Mouse (Mus musculus): ENCODE results near the gene Veph1. TPM values are rescaled to one million over a fixed set of nuclear protein-coding genes. Genes with fewer than 3 reads are reported as not detected.

Veph1 gene
- total and polyA plus RNA-seq, 3 experiments, result not detected

GRCm38 (mm10) chr3:66083856-66084255 lies 212.8 kb downstream of the Veph1 start:
- H3K4me1 ChIP-seq (ENCODE audit: control insufficient read depth in 1 of 2, insufficient read depth in 2 of 2), result peaks cover 4 to 22% of the 10 kb centered on the region in 2 experiments; a peak in 3 of 4 replicates
- no peaks in the 10 kb centered on the region for H3K9me3 ChIP-seq (replicated peaks; ENCODE audit: low read length)
- in situ Hi-C loops (cut with MboI; ENCODE audit: low pct_ligation_motif_present, low pct_unique_long_range_greater_than_20kb, low sequenced_read_pairs) (no loop called here), dilution Hi-C loops (cut with MboI; ENCODE audit: extremely low pct_ligation_motif_present, extremely low pct_unique_long_range_greater_than_20kb, low sequenced_read_pairs) (no loop called here)
- no peaks in the 10 kb centered on the region for H3K79me2 ChIP-seq (replicated peaks; ENCODE audit: control insufficient read depth, extremely low read depth, insufficient read depth, poor library complexity, severe bottlenecking)
- no peak overlapping the region for H3K27ac ChIP-seq (ENCODE audit: insufficient read depth, low read depth)
- H3K27me3 ChIP-seq (replicated peaks), result no peaks in the 10 kb centered on the region
- H3K36me3 ChIP-seq (replicated peaks in 1 of 2; ENCODE audit: control insufficient read depth in 1 of 2, insufficient read depth in 1 of 2, low read length in 1 of 2), result no peaks in the 10 kb centered on the region
- TF ChIP-seq SMC3 (IDR thresholded peaks at IDR 0.05; ENCODE audit: low read depth, low read length) (no peak), EP300 (IDR thresholded peaks at IDR 0.05; ENCODE audit: low read length) (no peak), MAFK (IDR thresholded peaks at IDR 0.05; ENCODE audit: insufficient replicate concordance, low read length) (no peak), GABPA (IDR thresholded peaks at IDR 0.05; ENCODE audit: insufficient replicate concordance, low read depth, low read length) (no peak), CTCF (conservative IDR thresholded peaks at IDR 0.05 in 1 of 2, IDR thresholded peaks at IDR 0.05 in 1 of 2; ENCODE audit: low read depth in 2 of 2, low read length in 2 of 2) (no peak), TBP (conservative IDR thresholded peaks at IDR 0.05; ENCODE audit: low read depth, low read length) (no peak), POLR2A (IDR thresholded peaks at IDR 0.05; ENCODE audit: low read depth, low read length) (no peak), MAZ (IDR thresholded peaks at IDR 0.05; ENCODE audit: low read depth, low read length) (no peak), MYC (IDR thresholded peaks at IDR 0.05; ENCODE audit: low read depth, low read length) (no peak), BHLHE40 (IDR thresholded peaks at IDR 0.05; ENCODE audit: low read depth, low read length) (no peak), JUND (conservative IDR thresholded peaks at IDR 0.05; ENCODE audit: low read depth, low read length) (no peak), ZC3H11A (IDR thresholded peaks at IDR 0.05; ENCODE audit: low read depth, low read length) (no peak)
- H3K9ac ChIP-seq (ENCODE audit: insufficient read depth, low read depth), result no peak overlapping the region
- DNase-seq (ENCODE audit: extremely low read depth), result no peak
- H3K4me3 ChIP-seq (replicated peaks in 1 of 3; ENCODE audit: low read depth in 2 of 3, low read length in 2 of 3, poor library complexity in 1 of 3), result no peak overlapping the region
- H3K4me2 ChIP-seq (ENCODE audit: insufficient read depth, low read depth, poor library complexity, severe bottlenecking), result no peak overlapping the region

GRCm38 (mm10) chr3:66083407-66083806 lies 213.2 kb downstream of the Veph1 start:
- no peak overlapping the region for H3K4me3 ChIP-seq (replicated peaks in 1 of 3; ENCODE audit: low read depth in 2 of 3, low read length in 2 of 3, poor library complexity in 1 of 3)
- DNase-seq (ENCODE audit: extremely low read depth), result no peak
- in situ Hi-C loops (cut with MboI; ENCODE audit: low pct_ligation_motif_present, low pct_unique_long_range_greater_than_20kb, low sequenced_read_pairs) (no loop called here), dilution Hi-C loops (cut with MboI; ENCODE audit: extremely low pct_ligation_motif_present, extremely low pct_unique_long_range_greater_than_20kb, low sequenced_read_pairs) (no loop called here)
- no peak for TF ChIP-seq MAZ (IDR thresholded peaks at IDR 0.05; ENCODE audit: low read depth, low read length)
- no peak for TF ChIP-seq POLR2AphosphoS2 (IDR thresholded peaks at IDR 0.05; ENCODE audit: low read depth, low read length)
- TF ChIP-seq MEF2A (IDR thresholded peaks at IDR 0.05; ENCODE audit: borderline replicate concordance, low read depth, low read length), result no peak
- TF ChIP-seq CTCF (conservative IDR thresholded peaks at IDR 0.05 in 1 of 2, IDR thresholded peaks at IDR 0.05 in 1 of 2; ENCODE audit: low read depth in 2 of 2, low read length in 2 of 2), result no peak
- TF ChIP-seq MAFK (IDR thresholded peaks at IDR 0.05; ENCODE audit: insufficient replicate concordance, low read length), result no peak
- TF ChIP-seq PAX5 (IDR thresholded peaks at IDR 0.05; ENCODE audit: low read length), result no peak
- no peak for TF ChIP-seq E2F4 (IDR thresholded peaks at IDR 0.05; ENCODE audit: insufficient replicate concordance, low read depth, low read length)
- TF ChIP-seq IRF4 (IDR thresholded peaks at IDR 0.05; ENCODE audit: low read depth, low read length), result no peak
- TF ChIP-seq RAD21 (IDR thresholded peaks at IDR 0.05; ENCODE audit: low read depth, low read length), result no peak
- TF ChIP-seq GABPA (IDR thresholded peaks at IDR 0.05; ENCODE audit: insufficient replicate concordance, low read depth, low read length), result no peak
- no peak for TF ChIP-seq ZKSCAN1 (IDR thresholded peaks at IDR 0.05; ENCODE audit: borderline replicate concordance, low read depth, low read length)
- no peak for TF ChIP-seq NRF1 (IDR thresholded peaks at IDR 0.05; ENCODE audit: low read depth, low read length)
- TF ChIP-seq NELFE (IDR thresholded peaks at IDR 0.05; ENCODE audit: low read depth, low read length), result no peak
- no peaks in the 10 kb centered on the region for H3K9me3 ChIP-seq (replicated peaks; ENCODE audit: low read length)
- H3K36me3 ChIP-seq (replicated peaks in 1 of 2; ENCODE audit: control insufficient read depth in 1 of 2, insufficient read depth in 1 of 2, low read length in 1 of 2), result no peaks in the 10 kb centered on the region
- no peak overlapping the region for H3K4me2 ChIP-seq (ENCODE audit: insufficient read depth, low read depth, poor library complexity, severe bottlenecking)
- H3K4me1 ChIP-seq (ENCODE audit: control insufficient read depth in 1 of 2, insufficient read depth in 2 of 2), result peaks cover 5 to 26% of the 10 kb centered on the region in 2 experiments; a peak in 3 of 4 replicates
- no peak overlapping the region for H3K27ac ChIP-seq (ENCODE audit: insufficient read depth, low read depth)
- H3K27me3 ChIP-seq (replicated peaks), result no peaks in the 10 kb centered on the region
- no peak overlapping the region for H3K9ac ChIP-seq (ENCODE audit: insufficient read depth, low read depth)
- H3K79me2 ChIP-seq (replicated peaks; ENCODE audit: control insufficient read depth, extremely low read depth, insufficient read depth, poor library complexity, severe bottlenecking), result no peaks in the 10 kb centered on the region
